Mouse (Mus musculus) bone marrow macrophage, adult 2 months (primary cell): Measurements from ENCODE around the gene Arih2.

ENCODE experiments used
- CTCF ChIP-seq: IDR thresholded peaks from 2 replicates; pipeline ENCODE4 v1.5.1; 2012; ENCODE audit warnings: low read depth, mild to moderate bottlenecking, low read length, moderate library complexity
- POLR2A ChIP-seq: IDR thresholded peaks from 2 replicates; pipeline ENCODE4 v1.6.1; 2012; ENCODE audit warnings: mild to moderate bottlenecking, low read depth, low read length, borderline replicate concordance

- TF ChIP-seq CTCF (no peak), POLR2A (no peak)
Measured at GRCm38 (mm10) chr9:108687686-108688085, 38.5 kb upstream of the Arih2 start.
